Mouse (Mus musculus) heart, embryonic 15.5 days (tissue): ENCODE data around the gene Il19. TPM values are rescaled to one million over a fixed set of nuclear protein-coding genes. Genes with fewer than 3 reads are reported as not detected.

ENCODE experiments used
- polyA plus RNA-seq: library from polyadenylated mRNA; unstranded; fragments of >200 nt; fragmentation: Nextera tagmentation; extraction: Ambion mirVana; gene quantifications from 2 replicates; pipeline ENCODE4 v1.2.1, GENCODE M21; 2015

Il19 gene
- polyA plus RNA-seq, 1 experiment from 2014 or later, result not detected

Other genes starting within 250 kb of the Il19 start
- gene Gm29427, start 224.3 kb downstream of the Il19 start, polyA plus RNA-seq, result 0.16 TPM in 1 of 2 replicates, not detected in the other
- 9.5 and 10.5 TPM in 2 replicates for gene Yod1, start 222.8 kb downstream of the Il19 start, polyA plus RNA-seq
- 6.2 and 7.2 TPM in 2 replicates for gene Pfkfb2, start 210.9 kb downstream of the Il19 start, polyA plus RNA-seq
- 0.89 and 2.0 TPM in 2 replicates for gene AA986860, start 208.1 kb downstream of the Il19 start, polyA plus RNA-seq
- 0.06 and 0.08 TPM in 2 replicates for gene Fcamr, start 139.2 kb downstream of the Il19 start, polyA plus RNA-seq
- gene Pigr, start 113.4 kb downstream of the Il19 start, polyA plus RNA-seq, result 0.05 TPM in 1 of 2 replicates, not detected in the other
- gene Fcmr, start 74.4 kb downstream of the Il19 start, polyA plus RNA-seq, result 1.6 and 2.1 TPM in 2 replicates
- not detected in 2 replicates for gene Il24, start 52.7 kb downstream of the Il19 start, polyA plus RNA-seq
- not detected in 2 replicates for gene Il20, start 28.7 kb downstream of the Il19 start, polyA plus RNA-seq
- 0.42 TPM in 1 of 2 replicates, not detected in the other for gene Il10, start 79.7 kb upstream of the Il19 start, polyA plus RNA-seq
- 57.5 and 69.4 TPM in 2 replicates for gene Mapkapk2, start 157.7 kb upstream of the Il19 start, polyA plus RNA-seq
- gene Dyrk3, start 198.2 kb upstream of the Il19 start, polyA plus RNA-seq, result 1.7 and 2.5 TPM in 2 replicates
- gene Eif2d, start 213.1 kb upstream of the Il19 start, polyA plus RNA-seq, result 41.2 and 47.9 TPM in 2 replicates